Mouse (Mus musculus) neutrophil, adult 5-6 weeks (primary cell): ENCODE results near the gene Gm7029. TPM values are rescaled to one million over a fixed set of nuclear protein-coding genes. Genes with fewer than 3 reads are reported as not detected.
A peak's percentile ranks its signal among the peaks of the same experiment; 100 is the strongest.

ENCODE experiments used
- ATAC-seq: fragments of 151-379, 151-347 bp; 2 replicates; pipeline ENCODE4 v1.8.0; 2017; ENCODE audit warnings: mild to moderate bottlenecking, moderate TSS enrichment; ENCODE audit not compliant: insufficient number of reproducible peaks, poor library complexity, low FRiP score, severe bottlenecking; ENCODE audit errors: extremely low read depth
- total RNA-seq: library from RNA; stranded (forward); fragments of 200-1000 nt; gene quantifications from 2 replicates; pipeline ENCODE4 v1.2.3, GENCODE M21; 2017

Gm7029 gene
- total RNA-seq, 1 experiment from 2014 or later, result not detected

DNA sequence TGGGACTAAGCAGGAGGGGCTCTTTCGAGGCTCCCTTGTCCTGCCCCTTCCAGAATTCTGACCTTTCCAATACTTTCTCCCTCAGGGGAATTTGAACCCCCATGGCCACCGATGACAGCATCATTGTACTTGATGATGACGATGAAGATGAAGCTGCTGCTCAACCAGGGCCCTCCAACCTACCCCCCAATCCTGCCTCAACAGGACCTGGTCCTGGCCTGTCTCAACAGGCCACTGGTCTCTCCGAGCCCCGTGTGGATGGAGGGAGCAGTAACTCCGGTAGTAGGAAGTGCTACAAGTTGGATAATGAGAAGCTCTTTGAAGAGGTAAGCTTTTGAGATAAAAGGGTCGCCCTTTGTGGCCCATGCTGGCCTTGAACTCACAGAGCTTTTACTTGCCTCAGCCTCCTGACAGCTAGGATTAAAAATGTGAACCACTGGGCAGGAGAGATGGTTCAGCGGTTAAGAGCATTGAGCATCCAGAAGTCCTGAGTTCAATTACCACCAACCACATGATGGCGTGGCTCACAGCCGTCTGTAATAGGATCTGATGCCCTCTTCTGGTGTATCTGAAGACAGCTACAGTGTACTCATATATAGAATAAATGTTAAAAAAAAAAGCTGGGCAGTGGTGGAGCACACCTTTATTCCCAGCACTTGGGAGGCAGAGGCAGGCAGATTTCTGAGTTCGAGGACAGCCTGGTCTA, 36.9 kb downstream of the Gm7029 start:
- ATAC-seq, result no peak

- no peak for ATAC-seq
Measured at GRCm38 (mm10) chr17:33911052-33911812, 37.6 kb downstream of the Gm7029 start.

DNA sequence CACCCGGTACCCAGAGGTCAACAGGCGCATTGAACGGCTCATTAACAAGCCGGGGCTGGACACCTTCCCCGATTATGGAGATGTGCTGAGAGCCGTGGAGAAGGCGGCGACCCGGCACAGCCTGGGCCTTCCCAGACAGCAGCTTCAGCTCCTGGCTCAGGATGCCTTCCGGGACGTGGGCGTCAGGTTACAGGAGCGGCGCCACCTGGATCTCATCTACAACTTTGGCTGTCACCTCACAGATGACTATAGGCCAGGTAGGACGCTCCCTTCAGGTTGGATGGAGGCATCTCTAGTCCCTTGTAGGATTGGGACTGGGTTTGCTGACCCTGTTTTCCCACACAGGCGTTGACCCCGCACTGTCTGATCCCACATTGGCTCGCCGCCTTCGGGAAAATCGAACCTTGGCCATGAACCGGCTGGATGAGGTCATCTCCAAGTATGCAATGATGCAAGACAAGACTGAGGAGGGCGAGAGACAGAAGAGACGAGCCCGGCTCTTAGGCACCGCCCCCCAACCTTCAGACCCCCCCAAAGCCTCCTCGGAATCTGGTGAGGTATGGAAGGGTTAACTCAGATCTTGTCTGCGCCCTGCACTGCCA, 38.3 kb downstream of the Gm7029 start:
- no peak for ATAC-seq

DNA sequence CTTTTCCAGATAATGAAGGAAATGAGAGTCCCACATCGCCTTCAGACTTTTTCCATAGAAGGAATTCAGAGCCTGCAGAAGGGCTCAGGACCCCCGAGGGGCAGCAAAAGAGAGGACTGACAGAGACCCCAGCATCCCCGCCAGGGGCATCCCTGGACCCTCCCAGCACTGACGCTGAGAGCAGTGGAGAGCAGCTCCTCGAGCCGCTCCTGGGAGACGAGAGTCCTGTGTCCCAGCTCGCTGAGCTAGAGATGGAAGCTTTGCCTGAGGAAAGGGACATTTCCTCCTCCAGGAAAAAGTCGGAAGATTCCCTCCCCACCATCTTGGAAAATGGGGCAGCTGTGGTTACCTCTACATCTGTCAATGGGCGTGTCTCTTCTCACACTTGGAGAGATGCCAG, 39.6 kb downstream of the Gm7029 start:
- no peak for ATAC-seq

- no peak for ATAC-seq
Measured at GRCm38 (mm10) chr17:33913905-33914304, 40.3 kb downstream of the Gm7029 start.

DNA sequence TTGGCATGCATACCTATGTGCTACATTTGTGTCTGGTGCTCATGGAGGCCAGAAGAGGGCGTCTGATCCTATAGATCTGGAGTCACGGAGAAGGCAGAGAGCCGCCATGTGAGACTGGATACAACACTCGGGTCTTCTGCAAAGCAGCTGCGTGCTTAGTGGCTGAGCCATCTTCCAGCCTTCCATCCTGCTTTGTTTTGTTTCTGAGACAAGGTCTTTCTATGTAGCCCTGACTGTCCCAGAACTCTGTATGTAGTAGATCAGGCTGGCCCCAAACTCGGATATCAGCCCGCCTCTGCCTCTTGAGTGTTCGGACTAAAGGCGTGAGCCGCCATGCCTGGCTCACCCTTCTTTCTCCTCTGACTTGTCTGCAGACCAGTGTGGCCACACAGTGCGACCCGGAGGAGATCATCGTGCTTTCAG, 41.3 kb downstream of the Gm7029 start:
- no peak for ATAC-seq

- peak; percentile 66 for ATAC-seq
Measured at GRCm38 (mm10) chr17:33915671-33916250, 42.1 kb downstream of the Gm7029 start, which contains the start of the genes Tapbp and Zbtb22. Gene Tapbp (plus strand): TSS chr17:33915899. Gene Zbtb22 (plus strand): TSS chr17:33915904.

GRCm38 (mm10) chr17:33916294-33916693, 42.7 kb downstream of the Gm7029 start:
- no peak for ATAC-seq

DNA sequence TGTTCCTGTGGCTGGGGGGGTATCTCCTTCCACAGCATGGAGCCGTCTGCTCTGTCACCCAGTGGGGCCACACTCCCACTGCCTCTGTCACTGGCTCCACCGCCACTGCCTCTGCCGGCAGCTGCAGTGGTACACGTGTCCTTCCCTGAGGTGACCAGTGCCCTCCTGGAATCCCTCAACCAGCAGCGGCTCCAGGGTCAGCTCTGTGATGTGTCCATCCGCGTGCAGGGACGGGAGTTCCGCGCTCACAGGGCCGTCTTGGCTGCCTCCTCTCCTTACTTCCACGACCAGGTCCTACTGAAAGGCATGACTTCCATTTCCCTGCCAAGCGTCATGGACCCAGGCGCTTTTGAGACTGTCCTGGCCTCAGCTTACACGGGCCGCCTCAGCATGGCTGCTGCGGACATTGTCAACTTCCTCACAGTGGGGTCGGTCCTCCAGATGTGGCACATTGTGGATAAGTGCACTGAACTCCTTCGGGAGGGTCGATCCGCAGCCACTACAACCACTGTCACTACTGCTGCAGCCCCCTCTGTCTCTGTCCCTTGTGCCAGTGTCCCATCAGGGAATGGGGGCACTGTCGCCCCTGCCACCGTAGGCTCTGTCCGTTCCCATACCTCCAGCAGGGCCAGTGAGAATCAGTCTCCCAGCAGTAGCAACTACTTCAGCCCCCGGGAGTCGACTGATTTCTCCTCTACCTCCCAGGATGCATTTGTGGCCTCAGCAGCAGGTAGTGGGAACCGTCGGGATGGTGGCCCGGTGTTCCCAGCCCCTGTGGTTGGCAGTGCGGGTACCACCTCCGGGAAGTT, 43.4 kb downstream of the Gm7029 start:
- ATAC-seq, result no peak

DNA sequence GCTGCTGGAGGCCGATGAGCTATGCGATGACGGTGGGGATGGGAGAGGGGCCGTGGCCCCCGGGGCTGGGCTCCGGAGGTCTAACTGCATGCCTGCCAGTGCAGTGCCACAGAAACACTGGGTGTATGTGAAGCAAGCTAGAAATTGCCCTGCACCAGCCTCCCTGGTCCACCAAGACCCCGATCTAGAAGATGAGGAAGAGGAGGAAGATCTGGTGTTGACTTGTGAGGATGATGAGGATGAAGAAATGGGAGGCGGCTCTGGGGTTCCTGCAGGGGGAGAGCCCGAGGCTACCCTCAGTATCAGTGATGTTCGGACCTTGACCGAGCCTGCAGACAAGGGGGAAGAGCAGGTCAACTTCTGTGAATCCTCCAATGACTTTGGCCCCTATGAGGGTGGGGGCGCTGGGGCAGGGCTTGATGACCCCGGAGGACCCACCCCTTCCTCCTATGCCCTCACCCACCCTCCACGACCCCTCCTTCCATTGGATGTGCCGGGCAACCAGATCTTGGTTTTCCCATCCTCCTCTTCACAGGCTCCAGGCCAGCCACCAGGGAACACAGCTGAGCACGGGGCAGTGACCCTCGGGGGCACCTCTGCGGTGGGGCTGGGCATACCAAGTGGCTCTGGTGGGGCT, 44.1 kb downstream of the Gm7029 start:
- no peak for ATAC-seq

DNA sequence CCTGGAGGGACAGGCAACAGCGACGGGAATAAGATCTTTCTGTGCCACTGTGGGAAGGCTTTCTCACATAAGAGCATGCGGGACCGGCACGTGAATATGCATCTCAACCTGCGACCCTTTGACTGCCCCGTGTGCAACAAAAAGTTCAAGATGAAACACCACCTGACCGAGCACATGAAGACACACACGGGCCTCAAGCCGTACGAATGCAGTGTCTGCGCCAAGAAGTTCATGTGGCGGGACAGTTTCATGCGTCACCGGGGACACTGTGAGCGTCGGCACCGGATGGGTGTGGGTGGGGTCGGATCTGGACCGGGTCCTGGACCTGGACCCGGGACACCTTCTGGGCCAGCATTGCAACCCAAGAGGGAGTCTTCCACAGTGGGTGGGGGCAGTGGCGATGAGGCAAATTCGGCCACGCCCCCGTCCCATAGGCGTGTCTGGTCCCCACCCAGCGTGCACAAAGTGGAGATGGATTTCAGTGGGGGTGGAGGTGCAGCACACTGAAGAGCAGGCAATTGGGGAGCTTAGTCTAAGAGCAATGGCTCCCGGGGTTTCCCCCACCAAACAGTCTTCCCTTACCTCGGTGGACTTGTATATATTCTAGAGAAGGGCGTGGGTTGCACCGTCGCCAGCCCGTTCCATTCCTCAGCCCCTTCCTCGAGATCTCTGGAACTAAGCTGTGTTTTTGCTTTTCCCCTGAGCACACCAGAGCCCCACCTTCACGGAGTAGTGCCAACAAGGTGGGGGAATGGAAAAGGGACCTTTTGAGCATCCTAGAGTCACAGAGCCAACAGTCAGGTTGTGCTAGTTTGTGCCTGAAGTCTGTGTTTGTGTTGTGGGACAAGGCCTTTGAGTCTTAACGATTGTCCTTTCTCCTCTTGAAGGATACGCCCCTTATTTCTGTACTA, 44.9 kb downstream of the Gm7029 start:
- no peak for ATAC-seq

- ATAC-seq, result peak; percentile 74
Measured at GRCm38 (mm10) chr17:33919351-33920281, 46.0 kb downstream of the Gm7029 start.

DNA sequence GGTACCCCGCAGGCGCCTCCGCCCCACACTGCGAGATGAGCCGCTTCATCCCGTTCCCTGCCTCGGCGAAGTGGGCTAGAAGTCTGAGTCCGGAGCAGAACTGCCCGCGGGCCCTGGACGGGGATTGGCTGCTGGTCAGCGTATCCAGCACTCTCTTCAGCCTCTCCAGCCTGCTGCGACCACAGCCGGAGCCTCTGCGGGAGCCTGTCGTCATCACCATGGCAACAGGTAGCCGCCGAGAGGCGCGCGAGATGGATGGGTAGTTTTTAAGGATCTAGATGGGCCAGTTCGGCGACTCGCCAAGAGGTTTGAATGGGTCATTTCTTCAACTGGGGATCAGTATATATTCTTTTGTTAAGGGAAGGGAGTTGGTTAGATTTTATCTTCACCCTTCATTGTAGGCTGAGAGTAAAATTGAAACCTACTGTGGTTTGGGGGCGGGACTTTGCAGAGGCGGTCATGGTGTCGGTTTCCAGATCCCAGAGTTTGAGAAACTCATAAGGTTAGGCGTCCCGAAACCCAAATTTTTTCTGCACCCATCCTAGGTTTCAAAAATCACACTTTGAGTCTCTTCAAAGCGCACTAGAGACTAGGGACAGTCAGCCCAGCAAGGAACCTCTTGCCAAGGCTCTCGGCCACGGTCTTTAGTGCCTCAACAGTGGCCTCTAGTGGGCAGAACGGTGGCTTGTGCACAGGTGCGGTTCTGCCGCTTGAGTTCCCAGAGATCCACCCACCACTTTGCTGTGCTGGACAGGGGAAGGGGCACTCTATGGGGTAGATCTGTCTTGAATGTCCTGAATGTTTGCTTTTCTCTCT, 46.9 kb downstream of the Gm7029 start:
- peak; percentile 50 for ATAC-seq

GRCm38 (mm10) chr17:33921361-33921760, 47.7 kb downstream of the Gm7029 start:
- no peak for ATAC-seq
